ENCODE assay signal across 8 mouse cellular contexts in genomic region chr5:135713441-135714218, GRCm38 (mm10). TPM values are rescaled to one million over a fixed set of nuclear protein-coding genes. Genes with fewer than 3 reads are reported as not detected.
A peak's percentile ranks its signal among the peaks of the same experiment; 100 is the strongest.
DNase-seq lines count a peak whose midpoint lies in the region; ATAC-seq lines count a peak whose summit lies in the region.

No protein-coding gene starts in this region.

- ATAC-seq in megakaryocyte-erythroid progenitor cell, adult 5-6 weeks (replicated peaks; ENCODE audit: low FRiP score, low TSS enrichment, poor library complexity, severe bottlenecking), result peak; percentile 95

- peak; percentile 55 for DNase-seq in layer of hippocampus, adult 11-12 months (ENCODE audit: low spot score)
- DNase-seq in layer of hippocampus, adult 9-10 months (ENCODE audit: low spot score), result no peak
- DNase-seq in brain, adult 2 months (ENCODE audit: low read depth, low spot score), result peak; percentile 88
- DNase-seq in gastrocnemius, postnatal 25 days, result peak; percentile 61
- DNase-seq in induced T-regulatory cell, adult 2 months (ENCODE audit: low read depth), result peak; percentile 84
- DNase-seq in left cerebral cortex, postnatal 36 days (ENCODE audit: low spot score in 2 of 2), result peak; percentile 60 to 67
- DNase-seq in thymus, postnatal 10 days (ENCODE audit: low spot score in 2 of 2), result peak; percentile 44 to 57

- intact Hi-C loops in left cerebral cortex, postnatal 36 days (cut with DNase I), result no loop called here

RNA-seq across cellular contexts. Expression of gene Tmem120a, which starts 30.6 kb away (rescaled TPM):
- 10 to 100 TPM in 1 of 2 experiments, 1 to 10 TPM in 1; 5.6 to 10.5 TPM for total RNA-seq in gastrocnemius, postnatal 25 days (2021)
- total RNA-seq in left cerebral cortex, postnatal 36 days (2021), result 10 to 100 TPM; 15.6 to 18.0 TPM
- 11.2 and 14.3 TPM in 2 replicates for total RNA-seq in megakaryocyte-erythroid progenitor cell, adult 5-6 weeks (2014; fragmentation: Nextera tagmentation)
- 12.1 and 15.7 TPM in 2 replicates for total RNA-seq in megakaryocyte-erythroid progenitor cell, adult 5-6 weeks (2017)

RNA-seq across cellular contexts. Expression of gene Por, which starts 43.8 kb away (rescaled TPM):
- total RNA-seq in gastrocnemius, postnatal 25 days (2021), result 10 to 100 TPM; 23.5 to 39.7 TPM
- 10 to 100 TPM; 83.7 to 90.9 TPM for total RNA-seq in left cerebral cortex, postnatal 36 days (2021)
- 49.6 and 57.4 TPM in 2 replicates for total RNA-seq in megakaryocyte-erythroid progenitor cell, adult 5-6 weeks (2014; fragmentation: Nextera tagmentation)
- total RNA-seq in megakaryocyte-erythroid progenitor cell, adult 5-6 weeks (2017), result 58.7 and 73.2 TPM in 2 replicates
